Mouse (Mus musculus) retina, postnatal 7 days (tissue): Measurements from ENCODE around the gene Nucb1.
"Not testable (repeated sequence)": the region's sequence is repeated elsewhere in the genome, so short reads cannot be mapped to it uniquely, and the experiment has no call there.

Experiments
- DNase-seq: peaks from one replicate; pipeline ENCODE4 v3.0.0-alpha.2; 2012; ENCODE audit warnings: low read depth, low spot score

Nucb1 gene

DNA sequence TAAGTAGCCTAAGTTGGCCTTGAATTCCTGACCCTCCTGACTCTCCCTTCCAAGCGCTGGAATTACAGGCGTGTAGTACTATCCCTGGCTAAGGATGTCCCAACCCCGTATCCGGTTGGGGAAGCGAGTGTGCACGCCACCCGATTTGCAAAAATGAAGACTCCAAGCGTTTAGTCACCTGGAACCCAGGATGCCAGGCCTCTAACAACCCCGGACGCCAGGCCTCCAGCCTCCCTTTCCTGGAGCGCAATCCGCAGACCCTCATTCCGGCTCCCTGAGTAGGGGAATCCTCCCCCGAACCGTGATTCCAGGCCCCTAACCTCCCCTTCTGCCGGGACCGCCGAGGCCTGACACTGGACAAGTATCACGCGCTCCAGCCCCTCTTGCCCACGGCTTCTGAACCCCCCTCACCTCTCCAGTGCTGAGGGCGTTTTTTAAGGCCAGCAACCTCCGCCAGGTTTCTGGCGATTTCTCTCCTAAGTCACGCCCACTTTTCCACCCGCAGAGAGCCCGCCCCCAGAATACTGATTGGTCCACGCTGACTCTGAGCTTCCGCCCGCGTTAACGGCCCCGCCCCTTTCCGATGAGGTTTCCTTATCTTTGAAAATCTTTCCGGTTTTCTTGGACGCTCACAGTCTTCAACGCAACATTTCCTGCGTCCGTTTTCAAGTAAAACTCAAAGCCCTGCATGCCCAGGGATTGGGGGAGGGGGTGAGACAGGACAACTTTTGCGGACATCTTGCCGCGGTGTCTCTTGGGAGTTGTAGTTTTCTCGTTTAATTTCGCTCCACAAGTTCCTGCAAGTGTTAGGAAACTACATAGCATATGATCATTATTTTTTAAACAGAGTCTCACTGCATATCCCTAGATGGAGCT, at the start of gene Nucb1:
Gene Nucb1, minus strand, starts transcription at position 495 of the 876 bp plus-strand sequence.
- DNase-seq: peak; percentile 80

- DNase-seq: no peak
Observed at GRCm38 (mm10) chr7:45558907-45559306, 48.7 kb upstream of the Nucb1 start.

GRCm38 (mm10) chr7:45555787-45556186, 45.6 kb upstream of the Nucb1 start:
- DNase-seq: no peak

GRCm38 (mm10) chr7:45554744-45555143, 44.5 kb upstream of the Nucb1 start, which contains the start of gene Hsd17b14:
Gene Hsd17b14 (plus strand): TSS chr7:45554893.
- no peak for DNase-seq

DNA sequence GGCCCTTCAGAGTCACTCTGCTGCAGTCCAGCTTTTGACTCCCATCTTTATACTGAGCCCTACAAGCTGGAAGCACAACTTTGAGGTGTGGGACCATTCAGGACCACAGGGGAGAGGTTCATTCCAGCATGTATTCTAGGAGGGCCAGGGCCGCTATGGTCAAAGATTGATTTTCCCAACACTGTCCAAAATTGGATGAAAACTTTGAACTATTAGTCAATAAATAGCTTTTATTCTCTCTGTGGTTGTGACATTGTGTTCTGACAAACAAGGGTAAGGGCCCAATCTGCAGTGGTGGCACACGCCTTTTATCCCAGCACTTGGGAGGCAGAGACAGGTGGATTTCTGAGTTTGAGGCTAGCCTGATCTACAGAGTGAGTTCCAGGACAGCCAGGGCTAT, 43.8 kb upstream of the Nucb1 start:
- no peak for DNase-seq

- DNase-seq: no peak
Observed at GRCm38 (mm10) chr7:45553519-45553918, 43.3 kb upstream of the Nucb1 start.

DNA sequence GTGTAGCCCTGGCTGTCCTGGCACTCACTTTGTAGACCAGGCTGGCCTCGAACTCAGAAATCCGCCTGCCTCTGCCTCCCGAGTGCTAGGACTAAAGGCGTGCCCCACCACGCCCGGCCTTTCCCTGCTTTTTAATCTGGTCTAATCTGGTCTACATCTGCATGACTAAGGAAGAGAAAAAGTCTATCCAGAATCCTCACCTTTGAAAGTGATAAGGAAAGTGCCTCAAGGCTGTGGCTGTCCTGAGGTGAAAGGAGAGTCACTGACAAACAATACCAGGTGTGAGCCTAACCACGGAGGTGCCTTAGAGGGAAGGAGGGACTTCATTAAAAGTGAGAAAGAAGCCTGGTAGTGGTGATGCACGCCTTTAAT, 41.3 kb upstream of the Nucb1 start:
- no peak for DNase-seq

GRCm38 (mm10) chr7:45550821-45551511, 40.8 kb upstream of the Nucb1 start:
- DNase-seq: no peak

- no peak for DNase-seq
Observed at GRCm38 (mm10) chr7:45549641-45550436, 39.6 kb upstream of the Nucb1 start.

DNA sequence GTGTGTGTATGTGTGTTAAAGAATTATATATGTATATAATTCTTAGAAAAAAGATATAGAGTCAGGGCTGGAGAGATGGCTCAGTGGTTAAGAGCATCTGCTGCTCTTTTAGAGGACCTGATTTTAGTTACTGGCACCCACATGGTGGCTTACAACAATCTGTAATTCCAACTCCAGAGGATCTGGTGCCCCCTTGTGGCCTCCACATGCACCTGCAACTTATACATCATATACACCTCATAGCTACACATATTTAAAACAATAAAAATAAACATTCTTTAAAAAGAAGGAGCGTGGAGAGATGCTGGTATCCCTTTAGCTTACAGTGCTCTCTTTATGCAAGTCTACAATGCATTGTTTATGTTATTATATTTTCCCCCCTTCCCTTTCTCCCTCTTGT, 34.3 kb upstream of the Nucb1 start:
- no peak for DNase-seq

DNA sequence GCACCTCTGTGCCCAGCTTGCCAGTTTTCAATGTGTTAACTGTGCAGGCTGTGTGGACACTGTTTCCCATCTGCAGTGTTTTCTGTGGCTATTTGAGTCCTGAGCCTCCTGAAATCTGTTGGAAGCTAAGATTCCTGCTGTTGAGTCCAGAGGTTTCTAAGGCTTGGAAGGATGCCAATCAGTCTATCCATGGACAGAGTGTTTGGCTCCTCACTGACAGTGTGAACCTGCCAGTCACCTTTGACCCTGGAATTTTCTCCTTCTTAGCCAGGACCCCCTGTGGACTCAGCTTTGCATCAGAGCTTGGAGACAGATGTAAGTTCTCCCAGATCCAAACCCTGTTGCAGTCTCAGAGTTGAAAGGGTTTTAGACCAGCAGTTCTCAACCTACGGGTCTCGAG, 30.0 kb upstream of the Nucb1 start:
- DNase-seq: no peak

GRCm38 (mm10) chr7:45539095-45539494, 28.9 kb upstream of the Nucb1 start:
- DNase-seq: no peak

GRCm38 (mm10) chr7:45538163-45539041, 28.2 kb upstream of the Nucb1 start:
- peak; percentile 49 for DNase-seq

DNA sequence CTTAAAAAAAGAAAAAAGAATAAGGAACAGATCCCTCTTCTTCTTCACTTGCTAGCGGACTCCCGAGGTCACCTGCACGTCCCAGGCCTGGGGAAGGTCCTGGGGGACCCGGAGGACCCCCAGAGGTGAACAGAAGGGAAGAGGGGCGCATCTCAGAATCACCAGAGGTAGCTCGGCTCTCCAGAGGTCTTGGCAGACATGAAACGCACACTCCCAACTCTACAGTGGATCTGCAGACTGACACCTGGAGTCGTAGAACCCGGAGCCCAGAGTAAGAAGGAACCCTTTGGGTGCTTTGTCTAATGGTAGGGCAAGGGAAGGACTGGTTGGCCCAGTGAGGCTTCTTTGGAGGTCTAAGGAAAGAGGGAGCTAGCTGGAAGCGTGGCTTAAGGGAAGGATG, 27.4 kb upstream of the Nucb1 start:
- DNase-seq: no peak

- no peak for DNase-seq
Observed at GRCm38 (mm10) chr7:45535676-45536075, 25.5 kb upstream of the Nucb1 start.

- DNase-seq: no peak
Observed at GRCm38 (mm10) chr7:45530643-45531042, 20.4 kb upstream of the Nucb1 start.

- no peak for DNase-seq
Observed at GRCm38 (mm10) chr7:45529461-45529860, 19.3 kb upstream of the Nucb1 start.

- DNase-seq: not testable (repeated sequence)
Observed at GRCm38 (mm10) chr7:45527169-45527568, 17.0 kb upstream of the Nucb1 start.

GRCm38 (mm10) chr7:45526474-45527120, 16.4 kb upstream of the Nucb1 start:
- DNase-seq: no peak

DNA sequence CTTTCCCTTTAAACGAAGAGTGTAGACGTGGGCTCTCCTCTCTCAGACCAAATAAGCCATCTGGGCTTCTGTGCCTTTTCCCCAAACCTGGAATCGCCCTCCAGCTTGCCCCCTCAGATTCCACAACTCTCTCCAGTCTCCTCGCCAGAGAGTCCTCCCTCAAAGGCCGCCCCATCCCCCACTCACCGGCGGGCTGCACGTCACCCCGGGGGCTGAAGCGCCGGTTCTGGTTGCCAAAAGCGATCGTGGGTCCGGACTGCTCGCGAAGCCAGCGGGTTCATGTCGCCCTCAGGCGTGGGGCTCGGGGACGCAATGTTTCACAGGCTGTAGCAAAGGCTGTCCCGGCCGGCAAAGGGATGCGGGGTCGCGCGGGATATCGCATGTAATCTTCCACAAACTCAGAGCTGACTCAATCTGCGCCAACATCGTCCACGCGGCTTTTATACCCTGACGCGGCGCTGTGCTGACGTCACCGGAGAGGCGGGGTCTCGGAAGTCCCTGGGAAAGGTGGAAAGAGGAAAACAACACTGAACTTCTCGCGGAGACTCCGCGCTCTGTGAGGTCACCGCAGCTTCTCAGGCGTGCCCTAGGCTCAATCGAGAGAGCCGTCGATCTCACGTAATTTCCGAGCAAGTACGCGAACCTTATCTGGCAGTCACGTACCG, 15.7 kb upstream of the Nucb1 start, which contains the start of the genes Ppp1r15a and Plekha4:
Gene Ppp1r15a, minus strand, starts transcription at position 460 of the 665 bp plus-strand sequence.
Gene Plekha4, plus strand, starts transcription at position 522 of the 665 bp plus-strand sequence.
- DNase-seq: peak; percentile 85
